Mouse (Mus musculus) embryo, embryonic 10.5 days (tissue): ENCODE measurements at regions not wholly inside any gene's neighbourhood (a gene's known extent, or its start where the extent isn't known, plus 50 kb on each side); places are given as distances from the start of the nearest gene placed in this dataset.
A peak's percentile ranks its signal among the peaks of the same experiment; 100 is the strongest.

Experiments used
- DNase-seq: peaks from one replicate; pipeline ENCODE4 v3.0.0-alpha.2; 2015; ENCODE audit warnings: low spot score

GRCm38 (mm10) chr14:24731872-24732525 lies 245.1 kb downstream of the Rps24 start:
- DNase-seq, result no peak

DNA sequence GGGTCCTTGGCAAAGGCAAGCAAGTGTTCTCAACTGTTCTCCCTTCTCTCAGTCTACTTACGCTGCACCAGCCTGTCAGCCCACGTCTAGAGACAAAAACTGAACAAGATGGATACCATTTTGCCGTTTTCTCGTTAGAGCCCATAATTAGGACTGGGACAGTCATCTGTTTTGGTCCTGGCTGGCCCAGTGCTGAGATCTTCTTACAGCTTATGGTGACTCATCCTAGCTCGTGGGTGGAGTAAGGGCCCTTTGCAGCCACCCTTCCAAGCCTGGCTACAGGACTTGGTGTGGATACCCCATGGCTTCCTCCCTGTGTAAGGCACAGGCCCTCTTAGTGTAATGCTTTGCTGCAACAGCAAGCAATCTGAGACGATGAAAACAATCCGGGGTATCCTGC lies 246.4 kb downstream of the Rps24 start:
- no peak for DNase-seq

- peak; percentile 44 for DNase-seq
These were observed 251.9 kb downstream of the Rps24 start for GRCm38 (mm10) chr14:24738869-24739268.

DNA sequence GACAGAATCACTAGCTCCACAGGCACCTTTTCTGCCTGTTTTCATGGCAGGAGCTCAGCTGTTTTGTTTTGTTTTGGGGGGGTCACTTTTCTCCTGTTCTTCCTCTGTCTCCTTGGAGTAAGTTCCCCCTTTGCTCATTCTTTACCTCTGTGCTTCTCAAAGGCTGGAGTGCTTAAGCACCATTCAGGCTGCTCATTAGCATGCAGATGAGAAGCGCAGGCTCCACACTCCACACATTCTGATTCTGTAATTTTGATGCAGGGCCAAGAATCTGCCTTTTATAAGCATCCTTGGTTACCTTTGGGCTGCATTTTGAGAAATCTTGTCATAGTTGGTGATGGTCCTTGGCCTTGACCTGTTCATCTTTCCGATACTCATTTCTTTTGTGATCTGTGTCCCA lies 257.5 kb downstream of the Rps24 start:
- no peak for DNase-seq

- DNase-seq, result no peak
These were observed 258.8 kb downstream of the Rps24 start for GRCm38 (mm10) chr14:24745730-24746129.

- DNase-seq, result peak; percentile 6
These were observed 260.5 kb downstream of the Rps24 start for GRCm38 (mm10) chr14:24747471-24747795.

DNA sequence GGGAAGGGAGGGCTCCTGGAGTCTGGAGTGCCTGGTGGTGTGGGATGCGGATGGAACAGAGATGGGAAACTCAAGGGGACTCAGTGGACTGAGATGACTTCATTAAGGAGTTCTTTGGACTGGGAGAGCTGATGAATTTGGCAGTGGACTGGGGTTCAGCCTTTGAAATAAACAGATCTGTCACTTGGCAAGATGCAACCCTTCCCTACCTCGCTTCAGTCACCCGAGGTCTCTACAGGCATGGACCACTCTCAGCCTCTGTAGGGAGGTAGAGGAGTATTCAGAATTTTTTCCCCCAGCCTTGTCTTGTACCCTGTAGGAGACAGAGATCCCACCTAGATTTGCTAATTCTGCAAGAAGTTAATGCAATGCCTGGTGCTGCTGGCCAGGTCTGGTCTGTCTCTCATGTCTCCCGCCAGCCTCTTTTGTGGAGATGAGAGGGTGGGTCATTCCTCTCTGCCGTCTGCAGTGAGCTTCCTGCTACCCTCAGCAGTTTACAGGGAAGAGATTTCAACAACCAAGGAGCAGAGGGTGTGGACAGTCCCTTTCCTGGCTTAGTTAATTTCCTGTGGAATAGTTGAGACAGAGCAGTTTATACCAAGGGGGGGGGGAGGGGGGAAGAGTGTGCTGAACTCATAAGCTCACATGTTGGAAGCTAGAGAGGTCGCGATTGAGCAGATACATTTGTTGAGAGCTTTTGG lies 261.0 kb downstream of the Rps24 start:
- DNase-seq, result peak; percentile 12

DNA sequence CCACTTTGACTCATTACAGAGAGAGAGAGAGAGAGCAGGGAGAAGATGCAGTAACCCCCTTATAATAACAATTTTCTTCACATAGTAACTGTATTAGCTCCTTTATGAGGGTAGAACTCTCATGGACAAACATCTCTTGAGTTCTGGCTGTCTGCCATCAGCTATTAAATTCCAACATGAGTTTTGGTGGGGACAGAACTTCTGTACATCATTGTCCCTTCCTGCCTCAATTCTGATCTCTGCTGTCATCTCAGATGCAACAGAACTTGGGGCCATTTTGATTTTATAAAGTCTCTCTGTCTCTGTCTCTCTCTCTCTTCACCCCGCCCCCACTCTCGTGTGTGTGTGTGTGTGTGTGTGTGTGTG lies 261.6 kb downstream of the Rps24 start:
- DNase-seq, result no peak

DNA sequence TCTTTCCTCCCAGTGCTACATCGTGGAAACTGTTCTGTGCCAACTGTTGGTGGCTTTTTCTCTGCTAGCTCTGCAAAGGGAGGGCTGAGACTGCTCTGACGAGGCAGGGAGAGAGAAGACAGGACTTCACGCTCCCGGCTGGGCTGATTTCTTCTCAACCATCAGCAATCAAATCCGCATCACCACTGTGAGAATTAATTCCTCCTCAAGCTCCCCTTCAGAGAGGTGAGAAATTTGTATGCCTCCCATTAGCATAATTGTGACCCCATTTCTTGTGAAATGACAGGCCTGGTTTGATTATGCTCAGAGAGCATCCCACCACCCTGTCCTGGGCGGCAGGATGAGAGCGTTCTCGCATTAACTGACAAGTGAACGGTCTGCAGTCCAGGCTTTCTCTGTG lies 262.4 kb downstream of the Rps24 start:
- DNase-seq, result no peak

- no peak for DNase-seq
These were observed 264.3 kb downstream of the Rps24 start for GRCm38 (mm10) chr14:24751227-24751626.

GRCm38 (mm10) chr14:24754753-24755152 lies 267.8 kb downstream of the Rps24 start:
- DNase-seq, result no peak

DNA sequence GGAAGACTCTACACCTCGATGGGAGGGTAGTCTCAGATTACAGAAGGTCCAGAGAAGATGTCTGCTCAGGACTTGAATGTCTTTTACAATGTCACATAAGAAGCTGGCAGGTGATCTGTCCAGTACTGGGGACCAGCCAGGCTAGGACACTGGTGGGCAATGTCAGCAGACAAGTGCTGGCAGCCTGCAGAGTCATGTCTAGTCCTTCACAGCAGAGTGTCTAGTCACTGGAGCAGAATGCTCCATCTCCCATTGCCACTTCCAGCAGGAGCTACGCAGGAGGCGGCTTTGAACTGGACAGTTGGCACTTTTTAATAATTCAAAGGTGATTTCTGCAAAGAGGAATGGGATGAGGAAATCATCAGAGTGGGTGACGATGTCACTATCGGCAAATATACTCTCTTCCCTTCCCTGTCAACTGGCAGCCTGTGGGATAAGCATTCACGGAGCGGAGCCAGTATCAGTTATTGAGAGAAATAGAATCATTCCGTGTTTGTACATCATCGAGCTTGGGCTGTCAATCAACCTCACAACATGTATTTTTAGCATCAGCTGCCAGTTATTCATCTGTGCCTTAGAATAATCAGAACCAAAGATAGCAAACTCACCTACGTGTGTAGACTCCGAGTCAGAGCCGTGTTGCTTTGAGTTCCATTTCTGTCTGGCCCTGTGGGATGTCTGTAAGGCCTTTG lies 268.6 kb downstream of the Rps24 start:
- DNase-seq, result no peak

GRCm38 (mm10) chr14:24757302-24757701 lies 270.4 kb downstream of the Rps24 start:
- no peak for DNase-seq

DNA sequence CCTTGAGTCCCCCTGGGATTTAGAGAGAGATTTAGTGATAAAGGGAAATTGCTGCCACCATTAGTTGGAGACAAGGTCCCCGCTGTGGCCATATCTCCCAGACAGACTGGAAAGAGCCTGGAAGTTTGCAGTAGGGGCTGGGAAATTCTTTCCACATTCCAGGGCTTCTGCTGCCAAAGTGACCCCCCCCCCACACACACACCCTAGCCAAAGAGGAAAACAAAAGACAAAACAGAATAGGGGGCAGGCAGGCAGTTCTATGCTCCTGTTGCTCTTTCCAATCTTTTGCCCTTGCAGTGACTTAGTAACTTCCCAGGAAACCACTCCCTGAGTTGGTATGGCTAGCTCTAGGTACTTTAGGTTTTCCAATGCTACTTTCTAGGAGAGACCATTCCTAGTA lies 270.9 kb downstream of the Rps24 start:
- DNase-seq, result no peak

DNA sequence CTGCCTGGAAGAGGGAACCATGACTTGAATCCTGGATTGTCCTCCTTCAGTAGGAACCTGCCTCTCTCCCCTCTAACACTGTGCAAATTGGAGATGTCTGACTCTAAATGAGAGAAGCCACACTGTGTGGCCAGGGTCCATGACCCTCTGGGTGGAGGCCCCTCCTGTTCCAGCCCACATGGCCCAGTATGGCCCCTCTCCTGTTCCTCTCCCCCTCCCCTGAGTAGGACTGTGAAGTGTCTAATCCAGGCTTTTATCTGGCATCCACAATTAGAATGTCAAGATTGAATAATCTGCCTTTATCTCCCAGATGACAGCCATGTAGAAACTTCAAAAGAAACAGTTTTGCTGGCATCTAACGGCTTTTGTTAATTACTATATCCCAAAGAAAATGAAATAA lies 274.0 kb downstream of the Rps24 start:
- DNase-seq, result no peak

DNA sequence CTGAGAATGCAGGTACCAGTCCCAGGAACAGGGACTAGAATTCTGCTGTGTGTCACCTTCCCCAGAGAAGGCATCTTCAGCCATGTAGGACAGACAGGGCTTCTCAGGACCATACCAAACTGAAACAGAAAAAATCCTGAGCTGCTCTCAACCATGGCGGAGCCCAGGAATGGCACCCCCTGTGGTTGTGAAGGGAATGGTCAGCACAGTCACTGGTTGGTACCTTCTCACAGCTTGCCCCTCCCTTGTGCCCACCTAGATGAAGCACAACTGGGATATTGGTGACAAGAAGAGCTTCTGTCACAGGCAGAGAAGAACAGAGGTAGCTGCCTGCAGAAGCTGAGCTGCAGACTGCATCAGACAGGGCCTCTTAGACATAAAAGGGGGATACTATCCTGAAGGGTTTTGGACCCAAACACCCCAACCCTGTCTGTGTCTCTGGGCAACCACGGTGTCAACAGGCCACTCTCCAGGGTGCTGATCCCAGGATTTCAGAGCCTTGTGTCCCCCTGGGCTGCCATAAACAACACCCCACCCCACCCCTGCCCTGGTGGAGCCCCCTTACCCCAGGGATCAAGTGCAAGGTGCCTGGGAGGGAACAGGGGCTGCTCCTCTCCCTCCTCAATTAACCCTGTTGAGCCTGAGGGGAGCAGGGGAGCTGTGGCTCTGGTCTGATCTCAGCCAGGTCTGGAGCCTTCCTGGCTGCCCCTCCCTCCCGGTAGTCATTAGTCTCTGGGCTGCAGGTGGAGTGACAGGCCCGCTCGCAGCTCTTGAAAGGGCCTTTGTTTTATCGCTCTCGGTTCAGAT lies 275.7 kb downstream of the Rps24 start:
- peak; percentile 63 for DNase-seq

- no peak for DNase-seq
These were observed 276.4 kb downstream of the Rps24 start for GRCm38 (mm10) chr14:24763275-24763812.

- DNase-seq, result no peak
These were observed 276.9 kb downstream of the Rps24 start for GRCm38 (mm10) chr14:24763845-24764244.

- DNase-seq, result no peak
These were observed 279.3 kb downstream of the Rps24 start for GRCm38 (mm10) chr14:24766260-24766659.

- DNase-seq, result no peak
These were observed 279.8 kb downstream of the Rps24 start for GRCm38 (mm10) chr14:24766690-24767089.

DNA sequence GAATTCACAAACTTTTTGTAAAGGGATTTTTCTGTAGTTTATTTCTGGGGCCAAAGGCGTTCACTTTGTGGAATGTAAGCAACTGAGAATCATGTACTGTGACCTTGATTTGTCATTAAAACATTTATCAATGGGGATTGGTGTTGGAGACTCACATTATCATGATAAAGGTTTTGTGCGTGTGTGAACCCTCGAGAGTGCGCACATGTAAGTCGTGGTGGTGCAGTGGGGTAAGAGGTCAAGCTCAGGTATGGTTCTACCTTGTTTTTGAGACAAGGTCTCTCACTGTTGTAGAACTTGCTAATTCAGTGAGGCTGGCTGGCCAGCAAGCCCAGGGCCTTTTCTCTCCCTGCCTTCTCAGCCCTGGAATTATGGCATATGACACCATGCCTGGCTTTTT lies 280.4 kb downstream of the Rps24 start:
- no peak for DNase-seq

GRCm38 (mm10) chr14:24767964-24768363 lies 281.0 kb downstream of the Rps24 start:
- DNase-seq, result no peak
